Mouse (Mus musculus): ENCODE data around the gene Tstd1. TPM values are rescaled to one million over a fixed set of nuclear protein-coding genes. Genes with fewer than 3 reads are reported as not detected.

Gene Tstd1
- polyA plus RNA-seq, 1 experiment from 2014 or later, result 3.7 TPM

- Histone ChIP-seq H3K4me1 (replicated peaks; ENCODE audit: control insufficient read depth, insufficient read depth) (no peaks in the 10 kb centered on the region), H3K9me3 (ENCODE audit: control insufficient read depth, low read length) (no peaks in the 10 kb centered on the region), H3K4me2 (replicated peaks; ENCODE audit: low read depth) (no peak overlapping the region), H3K36me3 (ENCODE audit: control insufficient read depth, insufficient read depth, low read length) (peaks cover 5% of the 10 kb centered on the region; the same call in 1 of the 2 replicates), H3K9ac (ENCODE audit: low read length) (no peak overlapping the region), H3K4me3 (ENCODE audit: low read depth, low read length) (no peak overlapping the region), H3K27ac (replicated peaks) (no peak overlapping the region), H3K27me3 (ENCODE audit: control insufficient read depth, insufficient read depth, low read length) (no peaks in the 10 kb centered on the region)
- WGBS, result 84% methylated on average over 1 of the region's 1 CpGs
- ATAC-seq (ENCODE audit: low FRiP score, low TSS enrichment) (peak; percentile 46; the same call in 1 of the 2 replicates), DNase-seq (ENCODE audit: low spot score) (no peak)
- TF ChIP-seq CTCF (IDR thresholded peaks at IDR 0.05; ENCODE audit: low read depth), result no peak
- TF ChIP-seq EP300 (optimal IDR thresholded peaks at IDR 0.05), result no peak
Measured at GRCm38 (mm10) chr1:171457568-171457967, 38.9 kb downstream of the Tstd1 start.

GRCm38 (mm10) chr1:171459791-171460190 lies 41.1 kb downstream of the Tstd1 start:
- no peaks in the 10 kb centered on the region for H3K4me1 ChIP-seq (replicated peaks; ENCODE audit: control insufficient read depth, insufficient read depth)
- ATAC-seq (ENCODE audit: low FRiP score, low TSS enrichment), result no peak
- no peak for DNase-seq (ENCODE audit: low spot score)
- no peak overlapping the region for H3K4me3 ChIP-seq (ENCODE audit: low read depth, low read length)
- no peak overlapping the region for H3K4me2 ChIP-seq (replicated peaks; ENCODE audit: low read depth)
- H3K36me3 ChIP-seq (ENCODE audit: control insufficient read depth, insufficient read depth, low read length), result peaks cover 5% of the 10 kb centered on the region; the same call in 1 of the 2 replicates
- no peaks in the 10 kb centered on the region for H3K9me3 ChIP-seq (ENCODE audit: control insufficient read depth, low read length)
- H3K27me3 ChIP-seq (ENCODE audit: control insufficient read depth, insufficient read depth, low read length), result no peaks in the 10 kb centered on the region
- H3K27ac ChIP-seq (replicated peaks), result no peak overlapping the region
- no peak for TF ChIP-seq CTCF (IDR thresholded peaks at IDR 0.05; ENCODE audit: low read depth)
- no peak for TF ChIP-seq EP300 (optimal IDR thresholded peaks at IDR 0.05)
- 46% methylated on average over 5 of the region's 5 CpGs for WGBS
- no peak overlapping the region for H3K9ac ChIP-seq (ENCODE audit: low read length)

- Histone ChIP-seq H3K27me3 (ENCODE audit: control insufficient read depth, insufficient read depth, low read length) (no peaks in the 10 kb centered on the region), H3K9me3 (ENCODE audit: control insufficient read depth, low read length) (no peaks in the 10 kb centered on the region), H3K36me3 (ENCODE audit: control insufficient read depth, insufficient read depth, low read length) (peaks cover 5% of the 10 kb centered on the region; the same call in 1 of the 2 replicates), H3K4me3 (ENCODE audit: low read depth, low read length) (no peak overlapping the region), H3K9ac (ENCODE audit: low read length) (no peak overlapping the region), H3K4me1 (replicated peaks; ENCODE audit: control insufficient read depth, insufficient read depth) (no peaks in the 10 kb centered on the region), H3K4me2 (replicated peaks; ENCODE audit: low read depth) (no peak overlapping the region), H3K27ac (replicated peaks) (no peak overlapping the region)
- DNase-seq (ENCODE audit: low spot score) (no peak), ATAC-seq (ENCODE audit: low FRiP score, low TSS enrichment) (no peak; the same call in 1 of the 2 replicates)
- WGBS, result 87% methylated on average over 22 of the region's 22 CpGs
- TF ChIP-seq CTCF (IDR thresholded peaks at IDR 0.05; ENCODE audit: low read depth), result no peak
- TF ChIP-seq EP300 (optimal IDR thresholded peaks at IDR 0.05), result no peak
Measured at GRCm38 (mm10) chr1:171460551-171461503, 42.2 kb downstream of the Tstd1 start.

- H3K4me1 ChIP-seq (replicated peaks; ENCODE audit: control insufficient read depth, insufficient read depth), result no peaks in the 10 kb centered on the region
- TF ChIP-seq EP300 (optimal IDR thresholded peaks at IDR 0.05), result no peak
- peak; percentile 18; the same call in 1 of the 2 replicates for TF ChIP-seq CTCF (IDR thresholded peaks at IDR 0.05; ENCODE audit: low read depth)
- H3K4me3 ChIP-seq (ENCODE audit: low read depth, low read length), result no peak overlapping the region
- no peak overlapping the region for H3K4me2 ChIP-seq (replicated peaks; ENCODE audit: low read depth)
- ATAC-seq (ENCODE audit: low FRiP score, low TSS enrichment), result no peak
- DNase-seq (ENCODE audit: low spot score), result no peak
- H3K9me3 ChIP-seq (ENCODE audit: control insufficient read depth, low read length), result no peaks in the 10 kb centered on the region
- peaks cover 5% of the 10 kb centered on the region; the same call in 1 of the 2 replicates for H3K36me3 ChIP-seq (ENCODE audit: control insufficient read depth, insufficient read depth, low read length)
- H3K27ac ChIP-seq (replicated peaks), result no peak overlapping the region
- 78% methylated on average over 3 of the region's 3 CpGs for WGBS
- H3K27me3 ChIP-seq (ENCODE audit: control insufficient read depth, insufficient read depth, low read length), result no peaks in the 10 kb centered on the region
- no peak overlapping the region for H3K9ac ChIP-seq (ENCODE audit: low read length)
Measured at GRCm38 (mm10) chr1:171463133-171463532, 44.5 kb downstream of the Tstd1 start.

GRCm38 (mm10) chr1:171465749-171466412 lies 47.2 kb downstream of the Tstd1 start:
- DNase-seq (ENCODE audit: low spot score) (no peak), ATAC-seq (ENCODE audit: low FRiP score, low TSS enrichment) (no peak)
- WGBS, result 90% methylated on average over 5 of the region's 5 CpGs
- H3K27ac ChIP-seq (replicated peaks), result no peak overlapping the region
- H3K4me2 ChIP-seq (replicated peaks; ENCODE audit: low read depth), result no peak overlapping the region
- H3K9me3 ChIP-seq (ENCODE audit: control insufficient read depth, low read length), result no peaks in the 10 kb centered on the region
- H3K36me3 ChIP-seq (ENCODE audit: control insufficient read depth, insufficient read depth, low read length), result peaks cover 5% of the 10 kb centered on the region; the same call in 1 of the 2 replicates
- H3K27me3 ChIP-seq (ENCODE audit: control insufficient read depth, insufficient read depth, low read length), result no peaks in the 10 kb centered on the region
- H3K4me1 ChIP-seq (replicated peaks; ENCODE audit: control insufficient read depth, insufficient read depth), result no peaks in the 10 kb centered on the region
- TF ChIP-seq EP300 (optimal IDR thresholded peaks at IDR 0.05) (no peak), CTCF (IDR thresholded peaks at IDR 0.05; ENCODE audit: low read depth) (no peak)
- no peak overlapping the region for H3K4me3 ChIP-seq (ENCODE audit: low read depth, low read length)
- no peak overlapping the region for H3K9ac ChIP-seq (ENCODE audit: low read length)

All from stomach, postnatal 0 days (tissue).